Mouse (Mus musculus) heart, embryonic 12.5 days (tissue): ENCODE results near the gene Adarb1. TPM values are rescaled to one million over a fixed set of nuclear protein-coding genes. Genes with fewer than 3 reads are reported as not detected.

Experiments used
- ATAC-seq: fragments of 200-750 bp; cut with Nextera tagmentation; 2 replicates; pipeline ENCODE4 v1.8.0; 2017; ENCODE audit warnings: moderate TSS enrichment, moderate library complexity; ENCODE audit not compliant: insufficient number of reproducible peaks, low FRiP score
- H3K27ac ChIP-seq: fragments of 300-500 bp; sonication (generic); 2 replicates; pipeline ENCODE4 v1.5.1; 2016; ENCODE audit warnings: mild to moderate bottlenecking, moderate library complexity; ENCODE audit not compliant: poor library complexity, severe bottlenecking
- H3K27me3 ChIP-seq: fragments of 300-500 bp; sonication (generic); replicated peaks from 2 replicates; pipeline ENCODE4 v1.6.1; 2016; ENCODE audit warnings: mild to moderate bottlenecking, moderate library complexity
- H3K36me3 ChIP-seq: fragments of 300-500 bp; sonication (generic); 2 replicates; pipeline ENCODE4 v1.6.1; 2016; ENCODE audit warnings: mild to moderate bottlenecking, moderate library complexity
- H3K4me1 ChIP-seq: fragments of 300-500 bp; sonication (generic); replicated peaks from 2 replicates; pipeline ENCODE4 v1.6.1; 2016; ENCODE audit warnings: mild to moderate bottlenecking
- H3K4me2 ChIP-seq: fragments of 300-500 bp; sonication (generic); 2 replicates; pipeline ENCODE4 v1.6.1; 2016; ENCODE audit warnings: mild to moderate bottlenecking, moderate library complexity
- H3K4me3 ChIP-seq: fragments of 300-500 bp; sonication (generic); 2 replicates; pipeline ENCODE4 v1.5.1; 2016; ENCODE audit warnings: mild to moderate bottlenecking
- H3K9ac ChIP-seq: fragments of 300-500 bp; sonication (generic); 2 replicates; pipeline ENCODE4 v1.6.1; 2016; ENCODE audit warnings: mild to moderate bottlenecking, moderate library complexity
- H3K9me3 ChIP-seq: fragments of 300-500 bp; sonication (generic); replicated peaks from 2 replicates; pipeline ENCODE4 v1.6.1; 2016; ENCODE audit warnings: mild to moderate bottlenecking, moderate library complexity
- WGBS: fragments of 180-500 bp; shearing (Covaris S2); methylation state at CpG from one replicate; pipeline ENCODE4 v1.1.7; 2016; 5-methylcytosine and 5-hydroxymethylcytosine counted together
- polyA plus RNA-seq: library from polyadenylated mRNA; unstranded; fragments of >200 nt; fragmentation: Nextera tagmentation; extraction: Ambion mirVana; gene quantifications from 2 replicates; pipeline ENCODE4 v1.2.1, GENCODE M21; 2016

The Adarb1 gene
- polyA plus RNA-seq, 1 experiment from 2014 or later = 13.3 TPM

DNA sequence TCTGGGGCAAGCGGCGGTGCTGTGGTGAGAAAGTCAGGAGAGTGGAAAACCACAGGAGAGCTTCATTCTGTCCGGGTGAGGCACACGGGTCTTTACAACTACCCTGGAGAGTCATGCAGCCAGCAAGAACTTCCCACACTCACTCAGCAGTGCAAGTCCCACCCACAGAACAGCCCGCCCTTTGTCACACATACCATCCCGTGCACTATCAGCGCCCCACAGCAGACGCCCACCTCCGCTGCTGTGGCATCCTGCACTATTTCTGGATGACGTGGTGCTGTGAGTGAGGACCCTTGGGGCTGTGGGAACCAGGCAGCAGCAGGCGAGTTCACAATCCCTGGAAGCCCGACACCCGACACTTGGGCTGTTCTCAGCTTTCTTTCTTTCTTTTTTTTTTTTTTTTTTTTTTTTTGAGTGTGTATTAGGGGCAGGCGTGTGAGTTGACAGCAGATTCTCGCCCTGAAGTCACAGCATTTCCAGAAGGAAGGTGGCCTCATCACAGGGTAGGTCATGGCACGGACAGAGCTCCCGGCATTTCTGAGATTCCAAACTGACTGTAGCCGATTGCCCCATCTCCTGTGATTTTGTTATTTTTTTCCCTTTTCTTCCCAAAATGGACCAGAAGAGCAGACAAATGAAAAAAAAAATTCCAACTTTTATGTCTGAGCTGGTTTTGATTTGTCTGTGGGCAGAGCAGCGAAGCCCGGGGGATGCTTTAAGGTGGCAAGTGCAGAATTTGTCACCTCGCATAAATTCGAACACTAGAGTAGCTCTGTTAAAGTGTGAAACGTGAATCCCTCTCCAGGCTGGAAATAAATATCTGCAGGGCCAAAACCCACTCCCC is 31.5 kb upstream of the Adarb1 start:
- ATAC-seq = peak; percentile 66; the same call in 1 of the 2 replicates
- no peaks in the 10 kb centered on the region for H3K27me3 ChIP-seq
- no peaks in the 10 kb centered on the region; the same call in 1 of the 2 replicates for H3K9me3 ChIP-seq
- WGBS = 14% methylated on average over 23 of the region's 23 CpGs
- H3K9ac ChIP-seq = peak overlapping the region; percentile 33
- peak overlapping the region; percentile 22 for H3K4me3 ChIP-seq
- 0 out of 2 replicates have a peak, but pooled peaks cover 2% of the 10 kb centered on the region for H3K36me3 ChIP-seq
- peak overlapping the region; percentile 60 for H3K4me2 ChIP-seq
- peak overlapping the region; percentile 86 for H3K27ac ChIP-seq
- H3K4me1 ChIP-seq = peaks cover 50% of the 10 kb centered on the region

GRCm38 (mm10) chr10:77448698-77449247 is 30.7 kb upstream of the Adarb1 start:
- Histone ChIP-seq H3K9me3 (no peaks in the 10 kb centered on the region; the same call in 1 of the 2 replicates), H3K4me3 (peak overlapping the region; percentile 22), H3K27me3 (no peaks in the 10 kb centered on the region), H3K27ac (peak overlapping the region; percentile 86), H3K36me3 (0 out of 2 replicates have a peak, but pooled peaks cover 2% of the 10 kb centered on the region), H3K9ac (peak overlapping the region; percentile 33), H3K4me2 (peak overlapping the region; percentile 60), H3K4me1 (peaks cover 45% of the 10 kb centered on the region)
- WGBS = 22% methylated on average over 6 of the region's 6 CpGs
- peak; percentile 55 for ATAC-seq

DNA sequence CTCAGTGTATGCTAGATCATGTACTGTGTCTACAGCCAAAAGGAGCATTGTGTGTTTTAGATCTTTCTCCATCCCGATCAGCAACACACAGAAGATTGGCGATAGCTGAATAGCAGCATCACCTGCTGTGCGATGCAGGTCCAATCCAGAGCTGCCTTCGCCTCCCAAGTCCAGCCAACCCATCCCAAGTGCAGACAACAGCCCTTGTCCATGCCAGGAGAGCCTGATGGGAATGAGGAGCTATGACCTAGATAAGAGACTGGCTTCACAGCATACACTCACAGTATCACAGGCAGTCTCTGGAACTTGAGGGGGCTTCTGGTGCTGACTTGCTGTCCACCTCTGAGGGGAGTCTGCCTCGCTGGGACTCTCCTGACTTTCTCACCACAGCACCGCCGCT is 30.1 kb upstream of the Adarb1 start:
- WGBS = 68% methylated on average over 7 of the region's 7 CpGs
- H3K27ac ChIP-seq = peak overlapping the region; percentile 86
- no peak overlapping the region for H3K9ac ChIP-seq
- H3K27me3 ChIP-seq = no peaks in the 10 kb centered on the region
- H3K4me3 ChIP-seq = no peak overlapping the region
- H3K4me2 ChIP-seq = peak overlapping the region; percentile 60; the same call in 1 of the 2 replicates
- H3K4me1 ChIP-seq = peaks cover 45% of the 10 kb centered on the region
- no peak for ATAC-seq
- H3K9me3 ChIP-seq = no peaks in the 10 kb centered on the region; the same call in 1 of the 2 replicates
- 0 out of 2 replicates have a peak, but pooled peaks cover 2% of the 10 kb centered on the region for H3K36me3 ChIP-seq

GRCm38 (mm10) chr10:77447755-77448154 is 29.7 kb upstream of the Adarb1 start:
- Histone ChIP-seq H3K4me3 (no peak overlapping the region), H3K4me2 (no peak overlapping the region), H3K36me3 (0 out of 2 replicates have a peak, but pooled peaks cover 1% of the 10 kb centered on the region), H3K4me1 (peaks cover 45% of the 10 kb centered on the region), H3K27ac (peak overlapping the region; percentile 86), H3K9me3 (no peaks in the 10 kb centered on the region; the same call in 1 of the 2 replicates), H3K27me3 (no peaks in the 10 kb centered on the region), H3K9ac (no peak overlapping the region)
- ATAC-seq = peak; percentile 51; the same call in 1 of the 2 replicates
- 7% methylated on average over 2 of the region's 2 CpGs for WGBS

DNA sequence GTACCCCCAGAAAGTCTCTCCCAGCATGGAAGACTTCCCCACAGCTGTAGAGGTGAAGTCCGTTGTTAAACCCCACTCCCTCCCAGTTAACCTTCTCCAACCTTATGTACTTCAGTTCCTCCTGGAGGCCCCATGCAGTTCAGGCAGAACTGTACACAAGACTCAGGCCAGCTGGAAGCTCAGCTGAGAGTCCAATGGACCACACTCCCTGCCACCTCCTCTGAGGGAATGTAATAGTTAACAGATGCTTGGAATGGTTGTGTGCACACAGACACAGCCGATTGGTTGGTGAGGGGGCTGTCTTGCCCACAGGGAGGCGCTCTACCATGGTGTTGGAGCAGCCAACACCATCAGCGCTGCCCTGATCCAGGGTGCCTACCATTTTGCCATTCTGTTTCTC is 24.2 kb upstream of the Adarb1 start:
- 74% methylated on average over 4 of the region's 4 CpGs for WGBS
- H3K36me3 ChIP-seq = no peaks in the 10 kb centered on the region
- H3K9me3 ChIP-seq = no peaks in the 10 kb centered on the region; the same call in 1 of the 2 replicates
- H3K9ac ChIP-seq = no peak overlapping the region
- H3K4me3 ChIP-seq = no peak overlapping the region
- no peak overlapping the region for H3K4me2 ChIP-seq
- H3K27me3 ChIP-seq = no peaks in the 10 kb centered on the region
- no peak for ATAC-seq
- 0 out of 2 replicates have a peak overlapping the region, but pooled peaks have one; percentile 41 for H3K27ac ChIP-seq
- H3K4me1 ChIP-seq = peaks cover 27% of the 10 kb centered on the region

- Histone ChIP-seq H3K4me3 (no peak overlapping the region), H3K27me3 (no peaks in the 10 kb centered on the region), H3K4me1 (peaks cover 23% of the 10 kb centered on the region), H3K36me3 (no peaks in the 10 kb centered on the region), H3K9me3 (no peaks in the 10 kb centered on the region; the same call in 1 of the 2 replicates), H3K27ac (peak overlapping the region; percentile 41; the same call in 1 of the 2 replicates), H3K9ac (no peak overlapping the region), H3K4me2 (no peak overlapping the region)
- WGBS = 40% methylated on average over 3 of the region's 3 CpGs
- no peak for ATAC-seq
Measured at GRCm38 (mm10) chr10:77441812-77442211, 23.7 kb upstream of the Adarb1 start.

DNA sequence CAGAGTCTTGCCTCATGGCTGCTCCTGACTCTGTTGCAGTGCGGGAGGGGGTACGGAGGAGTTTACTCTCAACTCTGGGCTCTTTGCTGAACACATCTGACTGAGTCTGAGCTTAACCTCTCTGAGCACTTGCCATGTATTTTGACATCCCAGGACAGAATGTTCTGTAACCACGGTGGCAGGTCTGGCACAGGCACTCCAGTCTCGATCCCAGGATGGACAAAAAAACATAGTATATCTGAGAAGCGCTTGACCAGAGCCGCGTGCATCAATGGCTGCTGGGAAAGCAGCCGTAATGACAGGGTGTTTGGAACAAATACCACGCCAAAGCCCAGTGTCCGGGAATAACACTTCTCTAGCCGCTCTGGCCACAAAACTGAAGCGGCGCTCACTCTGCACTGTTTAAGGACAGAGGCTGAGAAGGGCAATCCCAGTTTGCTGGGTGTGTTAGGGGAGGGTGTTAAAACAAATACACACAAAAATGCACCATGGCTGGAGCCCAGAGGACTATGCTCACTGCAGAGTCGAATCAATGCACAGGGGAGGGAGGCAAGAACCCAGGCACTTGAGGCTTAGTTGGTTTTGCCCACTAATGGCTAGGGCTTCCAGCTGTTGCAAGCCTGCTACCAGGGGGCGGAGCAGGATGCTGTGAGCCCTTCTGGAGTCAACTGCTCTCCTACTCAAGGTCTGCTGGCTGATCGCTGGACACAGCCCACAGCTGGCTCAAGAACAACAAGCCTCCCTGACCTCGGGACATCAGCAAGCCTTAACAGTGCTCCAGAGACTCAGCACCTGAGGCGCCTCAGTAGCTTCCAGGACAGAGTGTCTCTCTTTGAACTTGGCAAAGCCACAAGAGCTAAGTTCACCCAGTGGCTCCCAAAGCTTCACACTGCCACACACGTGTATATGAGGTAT is 23.0 kb upstream of the Adarb1 start:
- no peak overlapping the region for H3K9ac ChIP-seq
- peaks cover 23% of the 10 kb centered on the region for H3K4me1 ChIP-seq
- no peak for ATAC-seq
- H3K36me3 ChIP-seq = no peaks in the 10 kb centered on the region
- no peak overlapping the region for H3K4me3 ChIP-seq
- WGBS = 41% methylated on average over 19 of the region's 19 CpGs
- no peaks in the 10 kb centered on the region; the same call in 1 of the 2 replicates for H3K9me3 ChIP-seq
- peak overlapping the region; percentile 34; the same call in 1 of the 2 replicates for H3K27ac ChIP-seq
- H3K27me3 ChIP-seq = no peaks in the 10 kb centered on the region
- H3K4me2 ChIP-seq = peak overlapping the region; percentile 39

GRCm38 (mm10) chr10:77440286-77440685 is 22.2 kb upstream of the Adarb1 start:
- H3K4me1 ChIP-seq = peaks cover 29% of the 10 kb centered on the region
- no peak overlapping the region for H3K27ac ChIP-seq
- 49% methylated on average over 6 of the region's 6 CpGs for WGBS
- H3K27me3 ChIP-seq = no peaks in the 10 kb centered on the region
- no peaks in the 10 kb centered on the region for H3K36me3 ChIP-seq
- H3K4me2 ChIP-seq = peak overlapping the region; percentile 39; the same call in 1 of the 2 replicates
- H3K9me3 ChIP-seq = no peaks in the 10 kb centered on the region; the same call in 1 of the 2 replicates
- H3K4me3 ChIP-seq = no peak overlapping the region
- no peak for ATAC-seq
- H3K9ac ChIP-seq = no peak overlapping the region

GRCm38 (mm10) chr10:77439026-77439425 is 21.0 kb upstream of the Adarb1 start:
- Histone ChIP-seq H3K9ac (no peak overlapping the region), H3K4me1 (peaks cover 41% of the 10 kb centered on the region), H3K36me3 (no peaks in the 10 kb centered on the region), H3K4me2 (no peak overlapping the region), H3K4me3 (no peak overlapping the region), H3K9me3 (no peaks in the 10 kb centered on the region), H3K27ac (no peak overlapping the region), H3K27me3 (no peaks in the 10 kb centered on the region)
- no peak for ATAC-seq
- WGBS = 77% methylated on average over 3 of the region's 3 CpGs

- Histone ChIP-seq H3K36me3 (no peaks in the 10 kb centered on the region), H3K4me1 (peaks cover 41% of the 10 kb centered on the region), H3K9me3 (no peaks in the 10 kb centered on the region), H3K27me3 (no peaks in the 10 kb centered on the region), H3K27ac (no peak overlapping the region), H3K9ac (no peak overlapping the region), H3K4me3 (no peak overlapping the region), H3K4me2 (no peak overlapping the region)
- WGBS = 74% methylated on average over 1 of the region's 1 CpGs
- ATAC-seq = no peak
Measured at GRCm38 (mm10) chr10:77438021-77438420, 20.0 kb upstream of the Adarb1 start.
